Mouse (Mus musculus): Measurements from ENCODE around the gene Cyb5r1. TPM values are rescaled to one million over a fixed set of nuclear protein-coding genes. Genes with fewer than 3 reads are reported as not detected.
"Not testable (repeated sequence)": the region's sequence is repeated elsewhere in the genome, so short reads cannot be mapped to it uniquely, and the experiment has no call there.

Cyb5r1 gene
- total and polyA plus RNA-seq, 2 experiments from 2014 or later = 9.2 to 14.5 TPM

- H3K4me3 ChIP-seq (ENCODE audit: low read depth, low read length) = no peak overlapping the region
- no peak for TF ChIP-seq CTCF (IDR thresholded peaks at IDR 0.05; ENCODE audit: low read depth)
- no peak overlapping the region for H3K9ac ChIP-seq
- ATAC-seq = no peak
- no peak overlapping the region for H3K4me2 ChIP-seq (ENCODE audit: low read depth)
- H3K36me3 ChIP-seq (ENCODE audit: insufficient read depth) = no peaks in the 10 kb centered on the region
- H3K9me3 ChIP-seq (ENCODE audit: low read length) = no peaks in the 10 kb centered on the region
- no peaks in the 10 kb centered on the region for H3K27me3 ChIP-seq (ENCODE audit: insufficient read depth, low read length)
- WGBS = 92% methylated on average over 2 of the region's 2 CpGs
- DNase-seq = no peak
- H3K27ac ChIP-seq (ENCODE audit: low read depth, low read length) = no peak overlapping the region
- H3K4me1 ChIP-seq (ENCODE audit: insufficient read depth) = no peaks in the 10 kb centered on the region
Observed at GRCm38 (mm10) chr1:134445418-134445817, 40.1 kb downstream of the Cyb5r1 start.

DNA sequence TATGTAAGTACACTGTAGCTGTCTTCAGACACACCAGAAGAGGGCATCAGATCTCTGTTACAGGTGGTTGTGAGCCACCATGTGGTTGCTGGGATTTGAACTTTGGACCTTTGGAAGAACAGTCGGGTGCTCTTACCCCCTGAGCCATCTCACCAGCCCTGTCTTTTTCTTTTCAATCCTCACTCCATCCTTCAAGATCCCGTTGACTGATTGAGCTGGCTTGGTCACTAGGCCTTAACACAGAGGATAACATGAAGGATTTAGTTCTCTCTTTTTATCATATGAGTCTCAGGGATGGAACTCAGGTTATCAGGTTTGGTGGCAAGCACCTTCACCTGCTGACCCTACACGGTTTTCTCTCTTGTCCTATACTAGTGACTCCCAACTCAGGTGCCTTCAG lies 43.2 kb downstream of the Cyb5r1 start:
- H3K9ac ChIP-seq; H3K27me3 ChIP-seq (ENCODE audit: insufficient read depth, low read length); H3K4me3 ChIP-seq (ENCODE audit: low read depth, low read length); H3K4me1 ChIP-seq (ENCODE audit: insufficient read depth); H3K9me3 ChIP-seq (ENCODE audit: low read length); H3K27ac ChIP-seq (ENCODE audit: low read depth, low read length); H3K36me3 ChIP-seq (ENCODE audit: insufficient read depth); DNase-seq; ATAC-seq; H3K4me2 ChIP-seq (ENCODE audit: low read depth): not testable (repeated sequence)
- 70% methylated on average over 3 of the region's 3 CpGs for WGBS

- no peak for DNase-seq
- 82% methylated on average over 4 of the region's 4 CpGs for WGBS
- no peaks in the 10 kb centered on the region for H3K9me3 ChIP-seq (ENCODE audit: low read length)
- no peak overlapping the region for H3K4me3 ChIP-seq (ENCODE audit: low read depth, low read length)
- H3K27me3 ChIP-seq (ENCODE audit: insufficient read depth, low read length) = no peaks in the 10 kb centered on the region
- H3K4me1 ChIP-seq (ENCODE audit: insufficient read depth) = no peaks in the 10 kb centered on the region
- H3K36me3 ChIP-seq (ENCODE audit: insufficient read depth) = no peaks in the 10 kb centered on the region
- no peak for ATAC-seq
- H3K9ac ChIP-seq = no peak overlapping the region
- H3K27ac ChIP-seq (ENCODE audit: low read depth, low read length) = no peak overlapping the region
- H3K4me2 ChIP-seq (ENCODE audit: low read depth) = no peak overlapping the region
- no peak for TF ChIP-seq CTCF (IDR thresholded peaks at IDR 0.05; ENCODE audit: low read depth)
Observed at GRCm38 (mm10) chr1:134450201-134450600, 44.8 kb downstream of the Cyb5r1 start.

GRCm38 (mm10) chr1:134450986-134451385 lies 45.6 kb downstream of the Cyb5r1 start:
- no peak overlapping the region for H3K4me3 ChIP-seq (ENCODE audit: low read depth, low read length)
- H3K9me3 ChIP-seq (ENCODE audit: low read length) = no peaks in the 10 kb centered on the region
- no peak overlapping the region for H3K9ac ChIP-seq
- WGBS = 45% methylated on average over 3 of the region's 3 CpGs
- H3K36me3 ChIP-seq (ENCODE audit: insufficient read depth) = no peaks in the 10 kb centered on the region
- H3K27ac ChIP-seq (ENCODE audit: low read depth, low read length) = no peak overlapping the region
- ATAC-seq (no peak), DNase-seq (peak; percentile 50)
- no peak overlapping the region for H3K4me2 ChIP-seq (ENCODE audit: low read depth)
- H3K27me3 ChIP-seq (ENCODE audit: insufficient read depth, low read length) = no peaks in the 10 kb centered on the region
- TF ChIP-seq CTCF (IDR thresholded peaks at IDR 0.05; ENCODE audit: low read depth) = peak; percentile 68
- peaks cover under 1% of the 10 kb centered on the region; the same call in 1 of the 2 replicates for H3K4me1 ChIP-seq (ENCODE audit: insufficient read depth)

- Histone ChIP-seq H3K36me3 (ENCODE audit: insufficient read depth) (peaks cover 9% of the 10 kb centered on the region; the same call in 1 of the 2 replicates), H3K4me2 (ENCODE audit: low read depth) (peak within 1 kb of the TSS; percentile 73), H3K27ac (ENCODE audit: low read depth, low read length) (peak within 1 kb of the TSS; percentile 75), H3K4me3 (ENCODE audit: low read depth, low read length) (peak within 1 kb of the TSS; percentile 93), H3K9ac (peak within 1 kb of the TSS; percentile 81), H3K27me3 (ENCODE audit: insufficient read depth, low read length) (no peaks in the 10 kb centered on the region), H3K9me3 (ENCODE audit: low read length) (no peaks in the 10 kb centered on the region), H3K4me1 (ENCODE audit: insufficient read depth) (peaks cover 2% of the 10 kb centered on the region; the same call in 1 of the 2 replicates)
- DNase-seq (peak; percentile 94), ATAC-seq (peak; percentile 95)
- 1% methylated on average over 60 of the region's 61 CpGs for WGBS
- TF ChIP-seq CTCF (IDR thresholded peaks at IDR 0.05; ENCODE audit: low read depth) = peak; percentile 25
Observed at GRCm38 (mm10) chr1:134454904-134455824, 49.8 kb downstream of the Cyb5r1 start, which contains the start of gene Klhl12. Gene Klhl12, plus strand, starts transcription at chr1:134455531.

DNA sequence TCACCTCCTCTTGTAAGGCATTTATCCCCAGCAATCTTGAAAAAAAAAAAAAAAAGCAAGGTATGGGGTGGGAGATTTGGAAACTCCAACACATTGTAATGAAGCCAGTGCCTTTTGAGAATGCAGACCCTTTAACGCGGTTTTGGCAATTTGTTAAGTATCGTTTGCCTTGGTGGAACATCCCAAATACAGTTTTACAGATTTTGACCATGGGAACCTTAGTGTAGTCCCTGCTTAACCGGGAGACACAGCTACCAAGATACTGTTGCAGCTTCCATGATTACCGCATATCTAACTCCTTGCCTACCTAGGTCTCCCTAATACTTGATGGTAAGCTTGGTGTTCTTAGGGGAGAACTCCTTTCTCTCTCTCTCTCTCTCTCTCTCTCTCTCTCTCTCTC lies 50.7 kb downstream of the Cyb5r1 start:
- Histone ChIP-seq H3K27me3 (ENCODE audit: insufficient read depth, low read length) (no peaks in the 10 kb centered on the region), H3K4me2 (ENCODE audit: low read depth) (peak overlapping the region; percentile 73), H3K9me3 (ENCODE audit: low read length) (no peaks in the 10 kb centered on the region), H3K36me3 (ENCODE audit: insufficient read depth) (peaks cover 9% of the 10 kb centered on the region; the same call in 1 of the 2 replicates), H3K27ac (ENCODE audit: low read depth, low read length) (no peak overlapping the region), H3K4me1 (ENCODE audit: insufficient read depth) (peaks cover 2% of the 10 kb centered on the region; the same call in 1 of the 2 replicates), H3K9ac (peak overlapping the region; percentile 81), H3K4me3 (ENCODE audit: low read depth, low read length) (peak overlapping the region; percentile 93)
- no peak for DNase-seq
- 24% methylated on average over 5 of the region's 5 CpGs for WGBS
- no peak for TF ChIP-seq CTCF (IDR thresholded peaks at IDR 0.05; ENCODE audit: low read depth)
- ATAC-seq = no peak

GRCm38 (mm10) chr1:134458139-134458727 lies 52.9 kb downstream of the Cyb5r1 start:
- Histone ChIP-seq H3K27ac (ENCODE audit: low read depth, low read length) (no peak overlapping the region), H3K9ac (no peak overlapping the region), H3K4me1 (ENCODE audit: insufficient read depth) (peaks cover 2% of the 10 kb centered on the region; the same call in 1 of the 2 replicates), H3K36me3 (ENCODE audit: insufficient read depth) (peaks cover 17% of the 10 kb centered on the region; the same call in 1 of the 2 replicates), H3K9me3 (ENCODE audit: low read length) (no peaks in the 10 kb centered on the region), H3K27me3 (ENCODE audit: insufficient read depth, low read length) (no peaks in the 10 kb centered on the region), H3K4me2 (ENCODE audit: low read depth) (no peak overlapping the region), H3K4me3 (ENCODE audit: low read depth, low read length) (no peak overlapping the region)
- 92% methylated on average over 7 of the region's 7 CpGs for WGBS
- no peak for TF ChIP-seq CTCF (IDR thresholded peaks at IDR 0.05; ENCODE audit: low read depth)
- no peak for DNase-seq
- no peak for ATAC-seq

All from forebrain, postnatal 0 days (tissue).